Mouse (Mus musculus) adrenal gland, postnatal 14 days (tissue): Measurements from ENCODE around the gene Gm20388. TPM values are rescaled to one million over a fixed set of nuclear protein-coding genes. Genes with fewer than 3 reads are reported as not detected.
"Not testable (repeated sequence)": the region's sequence is repeated elsewhere in the genome, so short reads cannot be mapped to it uniquely, and the experiment has no call there.

Experiments used
- DNase-seq: peaks from one replicate; pipeline ENCODE4 v3.0.0; 2021; ENCODE audit warnings: mixed read lengths
- total RNA-seq: library from RNA; stranded (reverse); gene quantifications from 2 replicates; pipeline ENCODE4 v1.2.3, GENCODE M21; 2021

Gene Gm20388
- total RNA-seq, 1 experiment from 2014 or later = 17.6 TPM

DNA sequence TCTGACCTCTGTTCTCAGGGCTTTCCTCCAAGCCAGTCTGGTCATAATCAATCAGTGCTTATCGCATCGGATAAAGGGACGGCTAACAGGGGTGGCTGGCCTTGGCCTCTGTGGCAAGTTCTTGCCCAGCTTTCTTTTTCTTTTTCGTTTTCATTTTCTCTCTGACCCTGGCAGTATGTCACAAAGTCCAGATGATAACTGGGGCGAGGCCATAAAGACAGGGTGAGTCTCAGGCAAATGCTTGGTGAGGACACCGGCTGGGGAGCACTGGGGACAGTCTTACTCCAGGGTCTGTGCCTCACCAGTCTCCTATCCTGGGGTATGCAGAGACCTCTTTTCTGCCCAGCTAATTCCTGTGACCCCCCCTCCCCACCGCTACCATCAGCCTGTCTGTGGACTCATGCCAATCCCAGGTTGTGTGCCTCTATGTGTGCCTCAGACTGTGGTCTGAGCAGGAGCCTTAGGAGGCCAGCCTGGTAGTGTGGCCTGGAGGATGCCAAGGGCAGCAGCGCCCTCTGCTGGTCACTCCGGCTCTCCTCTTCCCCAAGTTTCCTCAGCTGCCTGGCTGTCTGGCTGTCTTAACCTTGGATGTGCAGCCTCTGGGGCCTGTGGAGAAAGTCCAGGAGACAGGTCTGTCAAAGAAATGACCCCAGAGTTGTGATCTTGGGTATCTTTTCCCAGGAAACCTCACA lies 885.4 kb downstream of the Gm20388 start:
- peak; percentile 93 for DNase-seq

DNA sequence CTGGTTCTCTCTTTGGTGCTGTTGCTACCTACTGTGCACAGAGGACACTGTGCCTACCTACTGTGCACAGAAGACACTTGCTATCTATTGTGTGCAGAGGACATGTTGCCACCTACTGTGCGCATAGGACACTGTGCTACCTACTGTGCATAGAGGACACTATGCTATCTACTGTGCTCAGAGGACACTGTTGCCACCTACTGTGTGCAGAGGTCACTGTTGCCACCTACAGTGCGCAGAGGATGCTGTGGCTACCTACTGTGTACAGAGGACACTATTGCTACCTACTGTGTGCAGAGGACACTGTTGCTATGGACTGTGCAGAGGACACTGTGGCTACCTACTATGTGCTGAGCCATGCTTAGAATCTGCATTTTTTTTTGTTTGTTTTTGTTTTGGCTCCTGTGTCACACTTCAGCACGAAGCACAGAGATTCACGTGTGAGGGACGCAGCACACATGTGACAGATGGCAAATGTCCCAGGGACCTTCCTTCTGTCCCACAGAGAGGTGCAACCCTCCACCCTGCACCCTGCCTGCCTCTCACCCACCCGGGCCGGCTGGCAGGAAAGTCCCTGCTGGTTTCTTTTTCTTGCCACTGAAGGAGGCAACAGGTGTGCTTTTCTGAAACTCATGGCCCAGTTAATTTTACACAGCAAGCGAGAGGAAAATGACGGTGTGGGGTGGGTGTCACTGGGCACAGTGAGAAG lies 886.5 kb downstream of the Gm20388 start:
- no peak for DNase-seq

DNA sequence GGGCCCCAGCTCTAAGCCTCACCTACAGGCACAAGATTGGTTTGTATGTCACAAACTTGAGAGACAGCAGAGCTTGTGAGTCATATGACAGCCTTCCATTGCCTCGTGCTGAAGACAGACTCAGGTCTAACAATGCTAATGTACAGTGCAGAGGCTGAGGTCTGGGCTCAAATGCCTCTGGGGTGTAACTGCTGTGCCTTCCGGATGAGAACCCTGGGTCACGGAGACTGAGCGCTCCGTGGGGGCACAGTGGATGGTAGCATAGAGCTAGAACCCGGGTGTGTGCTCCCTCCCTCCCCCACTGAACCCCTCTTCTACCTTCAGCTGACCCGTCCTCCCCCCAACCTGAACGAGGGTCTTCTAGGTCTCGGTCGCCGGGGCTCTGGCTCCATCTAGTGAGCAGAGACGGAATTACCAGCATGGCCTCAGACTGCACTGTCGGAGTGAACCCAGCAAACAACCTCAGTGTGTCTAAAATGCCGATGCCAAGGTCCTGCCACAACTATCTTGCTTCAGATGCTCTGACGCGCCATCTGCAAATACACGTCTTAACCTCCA lies 889.7 kb downstream of the Gm20388 start:
- peak; percentile 66 for DNase-seq

DNA sequence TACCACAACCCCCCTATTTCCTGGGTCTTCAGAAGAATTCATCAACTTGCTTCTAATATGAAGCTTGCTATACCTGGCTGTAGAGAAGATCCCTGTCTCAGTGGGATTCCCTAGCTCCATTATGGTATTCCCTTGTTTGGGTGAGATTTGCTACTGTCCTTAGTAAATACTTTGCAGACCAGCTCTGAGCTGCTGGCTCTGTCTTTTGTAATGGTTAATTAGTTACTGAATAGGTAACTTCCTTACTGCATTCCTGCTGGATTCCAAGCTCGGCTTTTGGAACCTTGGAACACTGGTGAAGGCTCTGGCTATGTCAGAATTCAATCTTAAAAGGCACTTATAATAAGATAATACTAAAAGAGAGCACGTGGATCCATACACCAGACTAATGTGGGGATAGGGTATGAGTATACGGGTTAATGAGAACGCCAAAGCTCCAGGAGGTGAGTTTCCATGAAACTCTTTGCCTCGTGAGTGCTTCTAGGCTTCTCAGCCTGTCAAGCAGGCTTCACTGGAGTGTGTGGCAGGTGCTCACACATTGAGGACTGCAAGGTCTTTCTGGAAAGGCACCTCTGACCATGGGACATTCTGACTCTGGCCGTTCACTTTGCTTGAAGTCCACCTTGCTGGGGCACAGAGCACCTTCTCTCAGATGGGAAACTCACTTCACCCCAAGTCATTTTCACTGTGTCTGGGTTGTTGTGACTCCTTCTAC lies 893.2 kb downstream of the Gm20388 start:
- not testable (repeated sequence) for DNase-seq

DNA sequence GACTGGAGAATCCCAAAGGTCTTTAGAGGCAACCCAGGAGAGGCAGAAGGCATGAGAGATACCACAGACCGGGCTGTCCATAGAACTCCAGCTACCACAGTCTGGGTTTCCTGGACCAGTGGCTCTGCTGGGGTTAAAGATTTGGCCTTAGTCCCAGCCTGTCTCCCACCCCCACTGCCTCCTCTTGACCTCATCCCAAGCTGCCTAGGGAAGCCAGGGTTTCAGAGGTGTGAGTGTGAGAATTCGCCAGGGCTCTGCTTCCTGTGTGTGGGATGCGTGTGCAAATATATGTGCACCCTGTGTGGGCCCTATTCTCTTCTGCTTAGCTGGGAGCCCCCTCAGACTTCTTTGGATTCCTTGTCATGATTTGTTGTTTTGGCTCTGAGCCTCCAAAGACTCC lies 894.1 kb downstream of the Gm20388 start:
- DNase-seq = no peak

DNA sequence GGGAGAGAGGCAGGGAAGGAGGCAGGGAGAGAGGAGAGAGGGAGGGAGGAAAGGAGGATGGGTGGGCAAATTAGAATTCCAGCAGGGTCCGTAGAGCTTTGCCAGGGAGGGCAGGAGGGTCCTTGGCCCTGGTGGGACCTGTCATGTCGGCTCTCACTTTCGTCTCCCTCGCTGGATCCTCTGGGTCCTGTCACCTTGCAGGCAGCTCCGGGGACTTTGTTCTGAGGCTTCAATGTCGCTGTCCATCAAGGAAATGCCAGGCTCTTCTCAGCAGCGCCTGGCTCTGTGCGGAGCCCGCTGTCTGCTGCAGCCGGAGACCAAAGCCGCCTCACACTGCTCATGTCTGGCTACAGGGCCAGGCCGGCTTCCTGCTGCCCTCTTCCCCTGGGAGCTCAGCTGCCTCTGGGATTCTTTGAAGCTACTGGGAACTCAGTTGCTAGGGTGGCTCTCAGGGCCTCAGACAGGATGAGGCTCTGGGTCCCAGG lies 896.2 kb downstream of the Gm20388 start:
- DNase-seq = peak; percentile 30

DNA sequence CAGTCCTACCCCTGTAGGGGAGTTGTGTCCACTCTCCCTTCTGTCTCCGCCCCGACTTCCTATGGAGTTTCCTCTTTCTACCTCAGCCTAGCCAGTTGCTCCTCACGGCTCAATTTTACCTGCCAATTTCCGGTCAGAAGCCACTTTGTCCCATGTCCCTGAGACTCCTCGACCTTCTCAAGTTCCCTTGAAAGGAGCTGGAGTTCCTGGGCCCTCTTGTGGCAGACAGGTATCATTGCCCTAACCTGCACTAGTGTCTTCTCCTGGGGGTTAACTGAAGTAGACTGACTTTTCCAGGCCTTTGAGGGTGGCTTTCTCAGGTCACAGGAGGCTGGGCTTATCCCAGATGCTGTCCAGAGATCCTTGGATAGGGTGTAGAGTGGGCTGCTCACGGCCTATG lies 897.1 kb downstream of the Gm20388 start:
- peak; percentile 33 for DNase-seq

DNA sequence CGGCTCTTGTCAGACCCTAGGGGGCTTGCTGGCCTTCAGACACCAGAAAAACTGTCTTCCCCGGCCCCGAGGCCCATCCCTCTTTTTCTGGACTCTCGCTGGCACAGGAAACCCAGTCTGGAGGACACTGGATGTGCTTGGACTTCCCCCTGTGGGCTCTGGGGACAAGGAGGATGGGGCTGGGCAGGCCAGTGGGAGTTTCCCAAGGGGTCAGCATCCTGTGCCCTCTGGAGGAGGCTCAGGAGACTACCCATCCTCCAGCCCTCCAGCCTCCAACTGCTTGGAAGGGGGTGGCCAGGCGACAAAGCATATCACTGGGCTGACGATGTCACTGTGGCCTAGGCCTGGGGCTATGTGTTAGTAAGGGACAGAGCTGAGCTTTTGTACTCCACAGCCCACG lies 898.4 kb downstream of the Gm20388 start:
- DNase-seq = peak; percentile 56

DNA sequence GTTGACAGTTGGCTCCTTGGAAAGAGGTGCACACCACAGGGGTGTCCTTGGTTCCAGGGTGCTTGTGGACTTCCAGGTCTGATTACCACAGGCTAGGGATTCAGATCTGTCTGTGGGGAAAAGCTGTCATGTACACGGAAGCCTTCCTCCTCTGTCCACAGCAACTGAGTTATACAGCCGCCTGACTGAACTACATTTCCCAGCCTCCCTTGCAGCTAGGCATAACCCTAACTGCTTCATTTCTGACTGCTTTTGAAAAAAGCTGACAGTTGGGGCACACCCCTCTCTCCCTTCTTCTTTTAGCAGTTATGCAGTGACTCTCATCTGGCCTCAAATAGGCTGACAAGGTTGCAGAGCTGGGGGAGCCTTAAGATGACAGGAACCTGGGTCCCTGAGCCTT lies 901.3 kb downstream of the Gm20388 start:
- no peak for DNase-seq

DNA sequence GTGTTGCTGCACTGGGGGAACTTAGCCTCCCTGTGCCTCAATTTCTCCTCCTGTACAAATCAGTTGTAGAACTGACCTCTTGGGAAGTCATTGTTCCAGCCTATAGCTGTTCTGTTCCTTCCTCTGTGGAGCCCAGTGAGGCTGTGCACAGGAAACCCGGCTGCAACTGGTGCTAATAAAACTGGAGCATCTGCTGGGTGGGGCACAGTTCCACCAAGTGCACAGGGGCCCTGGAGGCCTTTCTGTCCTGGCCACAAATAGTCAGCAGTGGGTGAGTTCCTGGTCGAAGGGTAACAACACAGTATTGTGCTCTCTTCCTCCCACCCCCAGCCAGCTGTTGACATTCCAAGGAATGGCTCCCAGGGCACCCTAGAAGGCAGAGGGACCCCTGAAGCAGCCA lies 902.4 kb downstream of the Gm20388 start:
- DNase-seq = no peak

DNA sequence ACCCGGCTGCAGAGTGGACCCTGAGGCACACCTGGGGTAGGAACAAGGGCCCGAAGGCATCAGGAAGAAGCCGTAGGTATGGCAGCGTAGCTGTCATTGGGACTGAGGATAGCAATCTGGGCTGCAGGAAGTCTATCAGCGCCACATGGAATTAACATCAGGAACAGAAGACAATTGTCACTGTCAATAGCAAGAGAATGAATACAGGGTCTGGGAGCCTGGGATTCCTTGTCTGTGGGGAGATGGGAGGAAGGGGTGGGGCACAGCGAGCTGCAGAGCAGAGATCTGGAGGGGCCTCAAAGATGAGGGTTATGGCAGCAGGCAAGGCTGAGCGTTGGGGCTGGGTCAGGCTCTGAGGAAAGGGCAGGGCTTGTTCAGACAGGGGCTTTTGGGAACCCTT lies 903.2 kb downstream of the Gm20388 start:
- no peak for DNase-seq

DNA sequence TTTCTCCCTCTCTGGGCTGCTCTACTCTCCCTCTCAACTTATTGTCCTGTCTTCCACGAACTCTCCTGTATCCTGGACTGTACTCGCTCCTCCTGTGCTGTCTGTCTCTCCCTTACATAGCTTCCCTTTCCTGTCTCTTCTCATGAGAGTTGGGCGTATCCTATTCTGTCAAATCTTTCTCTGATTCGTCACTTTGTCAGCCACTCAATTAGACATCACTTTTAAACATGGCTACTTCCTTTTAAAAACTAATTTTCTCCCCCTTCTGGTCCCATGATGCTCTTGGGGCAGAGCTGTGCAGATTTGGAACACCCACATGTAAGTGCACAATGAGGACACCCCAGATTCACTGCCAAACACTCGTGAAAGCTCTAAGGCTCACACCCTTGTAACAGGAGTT lies 905.7 kb downstream of the Gm20388 start:
- no peak for DNase-seq

DNA sequence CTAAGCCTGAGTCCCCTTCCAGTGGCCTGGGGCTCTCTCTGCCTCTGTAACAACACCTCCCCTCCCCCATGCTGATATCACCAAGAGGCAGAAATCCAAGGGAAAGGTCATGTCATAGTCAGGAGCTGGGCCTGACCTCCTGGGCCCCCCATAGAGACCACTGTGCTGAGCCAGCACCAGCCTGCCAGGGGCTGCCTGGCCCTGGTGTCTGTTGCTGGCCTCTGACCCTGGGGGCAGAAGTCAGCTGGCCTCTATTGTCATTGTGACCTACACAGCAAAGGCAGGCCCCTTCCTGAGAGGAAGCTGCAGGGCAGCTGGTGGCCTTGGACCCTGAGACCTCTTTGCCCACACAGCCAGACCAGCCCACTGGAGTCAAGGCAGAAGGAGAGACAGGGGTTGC lies 909.3 kb downstream of the Gm20388 start:
- no peak for DNase-seq

DNA sequence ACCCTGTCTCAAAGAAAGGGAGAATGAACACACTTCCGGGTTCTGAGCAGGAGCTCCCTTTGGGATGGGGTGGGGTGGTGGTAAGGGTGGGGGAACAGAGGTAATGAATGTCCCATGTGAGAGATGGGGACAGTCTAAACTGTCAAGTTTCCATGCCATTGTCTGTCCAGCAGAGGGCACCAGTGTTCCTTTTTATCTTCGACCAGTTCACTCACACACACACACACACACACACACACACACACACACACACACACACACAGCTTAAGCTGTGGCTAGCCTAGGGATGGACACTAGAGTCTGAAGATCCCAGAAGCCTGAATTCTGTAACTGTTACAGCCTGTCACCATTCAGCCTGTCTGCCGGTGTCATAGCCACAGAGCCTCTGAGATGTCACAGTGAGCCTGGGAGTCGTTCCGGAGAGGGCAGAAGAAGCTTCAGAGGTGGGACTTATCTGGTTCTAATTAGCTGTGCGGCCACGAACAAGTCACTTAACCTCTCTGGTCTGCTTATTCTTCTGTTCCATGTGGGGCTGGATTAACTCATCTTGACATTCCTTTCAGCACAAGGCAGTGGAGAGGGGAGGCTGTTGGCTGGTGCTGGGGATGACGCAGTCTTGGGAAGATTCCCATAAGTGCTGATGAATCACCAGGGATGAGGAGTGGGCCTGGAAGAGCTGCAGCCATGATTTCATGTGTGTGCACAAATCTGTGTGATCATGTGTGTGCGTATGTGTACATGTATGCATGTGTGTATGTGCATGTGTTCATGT lies 910.9 kb downstream of the Gm20388 start:
- DNase-seq = peak; percentile 81

DNA sequence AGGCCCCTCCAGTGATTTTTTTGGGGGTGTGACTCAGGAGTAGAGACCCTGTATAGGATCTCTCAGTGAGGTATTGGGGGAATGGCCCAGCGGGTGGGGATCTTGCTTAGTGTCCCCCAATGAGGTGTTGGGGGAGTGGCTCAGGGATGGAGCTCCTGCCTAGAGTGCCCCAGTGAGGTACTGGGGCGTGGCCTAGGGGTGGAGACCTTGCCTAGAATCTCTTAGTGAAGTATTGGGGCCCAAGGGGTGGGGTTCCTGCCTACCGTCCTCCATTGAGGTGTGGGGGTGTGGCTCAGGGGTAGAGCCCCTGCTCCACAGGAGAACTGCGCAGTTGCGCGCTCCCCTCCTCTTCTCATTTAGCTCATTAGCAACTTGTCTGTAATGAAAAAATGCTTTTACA lies 912.7 kb downstream of the Gm20388 start:
- DNase-seq = no peak

DNA sequence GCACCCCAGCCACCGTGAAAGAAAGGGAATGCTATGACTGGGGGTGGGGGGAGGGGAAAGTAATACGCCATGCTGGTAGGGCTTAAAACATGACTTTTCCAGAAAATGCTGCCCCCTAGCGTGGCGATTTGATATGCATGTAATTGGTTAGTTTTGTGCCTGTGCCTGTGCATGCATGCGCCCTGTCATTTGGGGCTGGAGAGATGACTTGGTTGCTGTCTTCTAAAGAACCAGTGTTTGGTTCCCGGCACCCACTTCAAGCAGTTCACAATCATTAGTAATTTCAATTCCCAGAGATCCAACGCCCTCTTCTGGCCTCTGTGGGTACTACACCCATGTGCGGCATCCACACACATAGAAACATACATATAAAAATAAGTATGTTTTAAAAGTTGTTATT lies 913.2 kb downstream of the Gm20388 start:
- no peak for DNase-seq

DNA sequence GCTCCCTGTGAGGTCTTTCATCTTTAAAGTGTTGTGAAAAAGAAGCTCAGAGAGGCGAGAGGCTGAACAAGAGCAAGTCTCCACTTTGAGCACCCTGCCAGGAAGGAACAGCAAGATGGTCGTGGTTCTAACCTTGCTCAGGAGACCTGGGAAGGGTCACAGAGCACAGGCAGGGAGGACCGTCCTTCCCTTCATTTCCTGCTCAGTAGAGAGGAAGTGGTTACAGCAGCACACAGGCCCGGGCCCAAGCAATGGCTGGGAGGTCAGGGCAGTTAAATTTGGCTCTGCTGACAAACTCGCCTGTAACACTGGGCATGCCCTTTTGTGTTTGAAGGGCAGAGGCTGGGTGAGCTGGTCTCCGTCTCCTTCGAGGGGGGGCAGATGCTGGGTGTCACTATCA lies 914.0 kb downstream of the Gm20388 start:
- no peak for DNase-seq

DNA sequence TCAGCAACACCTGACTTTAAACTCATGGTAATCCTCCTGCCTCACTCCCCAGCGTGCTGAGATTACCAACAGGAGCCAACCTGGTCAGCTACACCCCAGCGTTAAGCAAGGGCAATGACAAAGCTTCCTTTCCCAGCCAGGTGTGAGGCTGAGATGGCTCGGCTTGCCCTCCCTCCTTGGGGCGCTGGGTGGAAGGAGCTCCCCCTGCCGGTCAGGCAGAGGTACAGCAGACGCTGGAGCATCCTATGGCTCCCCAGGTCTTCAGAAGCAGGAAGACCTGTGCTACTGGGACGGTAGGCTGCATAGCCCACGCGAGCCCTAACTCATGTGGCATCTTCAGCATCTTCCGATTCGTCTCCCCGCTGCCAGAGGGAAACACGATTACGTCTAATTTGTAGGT lies 917.6 kb downstream of the Gm20388 start:
- peak; percentile 64 for DNase-seq

DNA sequence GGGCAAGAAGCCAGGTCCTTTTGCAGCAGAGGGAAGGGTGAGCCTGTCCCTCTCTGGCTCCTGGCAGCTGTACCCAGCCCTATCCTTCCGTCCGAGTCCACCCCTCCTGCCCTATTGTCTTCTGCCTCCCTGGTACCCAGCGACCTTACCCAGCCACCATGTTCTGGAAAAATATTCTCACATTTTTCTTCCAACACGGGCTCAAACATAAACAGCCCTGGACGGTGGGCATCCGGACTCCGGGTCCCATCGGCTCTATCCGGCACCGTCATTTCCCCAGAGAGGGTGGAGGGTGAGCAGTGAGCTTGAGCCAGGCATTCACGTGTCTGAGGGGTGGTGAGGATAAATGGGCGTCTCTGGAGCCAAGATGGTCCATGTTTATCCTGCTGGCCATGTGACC lies 920.0 kb downstream of the Gm20388 start:
- DNase-seq = no peak

DNA sequence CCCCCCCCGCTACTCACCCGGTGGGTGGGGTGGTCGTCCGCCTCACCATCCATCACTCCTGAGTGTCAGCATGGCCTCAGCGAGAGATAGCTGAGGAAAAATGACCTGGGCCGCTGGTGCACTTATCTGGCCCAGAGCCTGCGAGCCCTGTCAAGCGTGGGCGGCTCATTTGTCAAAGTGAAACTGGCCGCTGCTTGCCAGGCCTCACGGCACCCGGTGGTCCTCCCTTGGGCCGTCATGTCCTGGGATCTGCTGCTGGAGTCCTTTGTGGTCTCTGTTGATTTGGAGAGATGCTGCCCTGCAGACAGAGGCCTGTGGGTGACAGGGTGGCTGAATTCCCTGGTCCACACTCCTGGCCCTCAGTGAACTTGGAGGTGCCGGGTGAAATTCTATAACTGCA lies 921.4 kb downstream of the Gm20388 start:
- peak; percentile 56 for DNase-seq

DNA sequence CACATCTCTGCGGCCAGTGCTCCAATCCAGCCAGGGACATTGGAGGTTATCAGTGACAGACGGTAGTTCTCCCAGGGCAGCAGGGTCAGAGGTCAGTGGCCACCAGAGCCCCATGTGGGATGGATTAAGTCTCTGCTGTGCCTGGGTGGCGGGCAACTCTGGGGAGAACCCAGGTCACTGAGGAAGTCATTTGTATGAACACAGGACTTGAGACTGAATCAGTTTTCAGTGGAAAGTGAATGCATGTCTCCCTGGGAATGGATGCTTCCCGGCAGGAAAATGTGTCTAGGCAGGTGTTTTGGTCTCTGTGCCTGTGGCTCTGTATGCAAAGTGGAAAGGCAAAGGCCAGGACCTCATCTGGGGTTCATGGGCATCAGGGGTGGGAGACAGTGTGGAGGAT lies 922.6 kb downstream of the Gm20388 start:
- no peak for DNase-seq

DNA sequence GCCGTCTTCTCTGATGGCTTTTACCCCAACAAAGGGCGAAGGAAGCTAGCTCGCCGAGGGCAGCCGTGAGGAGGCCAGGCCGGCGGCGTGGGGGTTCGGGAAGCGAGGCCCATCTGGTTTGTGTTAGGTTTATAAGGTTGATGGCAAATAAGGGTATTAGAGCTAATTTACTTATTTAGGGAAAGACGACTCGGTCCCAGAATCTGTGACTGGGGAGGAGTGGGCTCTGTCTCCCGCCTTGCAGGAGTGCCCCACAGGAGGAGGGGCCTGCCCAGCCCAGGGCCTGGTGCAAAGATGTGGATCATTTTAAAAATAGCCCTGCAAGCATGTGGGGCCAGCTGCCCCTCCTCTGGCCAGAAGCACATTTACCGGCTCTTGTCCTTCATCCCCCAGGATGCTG lies 928.4 kb downstream of the Gm20388 start:
- no peak for DNase-seq
